Mouse (Mus musculus) hindlimb bud, embryonic 11.5 days (tissue): ENCODE results near the gene Sf3b1.
"Not testable (repeated sequence)": the region's sequence is repeated elsewhere in the genome, so short reads cannot be mapped to it uniquely, and the experiment has no call there.

Experiments
- DNase-seq: peaks from one replicate; pipeline ENCODE4 v3.0.0-alpha.2; 2012; ENCODE audit warnings: low read depth, low spot score; ENCODE audit errors: extremely low spot score

The Sf3b1 gene

GRCm38 (mm10) chr1:55028512-55029249 is 1.4 kb upstream of the Sf3b1 start:
- DNase-seq: no peak

- no peak for DNase-seq
Measured at GRCm38 (mm10) chr1:55027966-55028365, 685 bp upstream of the Sf3b1 start.

- DNase-seq: no peak
Measured at GRCm38 (mm10) chr1:55026444-55027252, 633 bp downstream of the Sf3b1 start.

- no peak for DNase-seq
Measured at GRCm38 (mm10) chr1:55025656-55026430, 1.4 kb downstream of the Sf3b1 start.

- DNase-seq: no peak
Measured at GRCm38 (mm10) chr1:55021907-55022306, 5.4 kb downstream of the Sf3b1 start.

- no peak for DNase-seq
Measured at GRCm38 (mm10) chr1:55012513-55012912, 14.8 kb downstream of the Sf3b1 start.

- not testable (repeated sequence) for DNase-seq
Measured at GRCm38 (mm10) chr1:55008313-55008712, 19.0 kb downstream of the Sf3b1 start.

- no peak for DNase-seq
Measured at GRCm38 (mm10) chr1:54993581-54993980, 33.7 kb downstream of the Sf3b1 start.

- DNase-seq: no peak
Measured at GRCm38 (mm10) chr1:54986248-54986647, 41.0 kb downstream of the Sf3b1 start.

GRCm38 (mm10) chr1:54985831-54986230 is 41.5 kb downstream of the Sf3b1 start:
- DNase-seq: no peak

- no peak for DNase-seq
Measured at GRCm38 (mm10) chr1:54984154-54984553, 43.1 kb downstream of the Sf3b1 start.

- no peak for DNase-seq
Measured at GRCm38 (mm10) chr1:54983339-54983738, 43.9 kb downstream of the Sf3b1 start.

- DNase-seq: no peak
Measured at GRCm38 (mm10) chr1:54982636-54983035, 44.6 kb downstream of the Sf3b1 start.

- DNase-seq: no peak
Measured at GRCm38 (mm10) chr1:54979226-54979984, 47.9 kb downstream of the Sf3b1 start.

- DNase-seq: peak; percentile 35
Measured at GRCm38 (mm10) chr1:54971687-54972404, 55.4 kb downstream of the Sf3b1 start.

- no peak for DNase-seq
Measured at GRCm38 (mm10) chr1:54966858-54967257, 60.4 kb downstream of the Sf3b1 start.

- no peak for DNase-seq
Measured at GRCm38 (mm10) chr1:54965159-54965995, 61.9 kb downstream of the Sf3b1 start.

- no peak for DNase-seq
Measured at GRCm38 (mm10) chr1:54961724-54962123, 65.6 kb downstream of the Sf3b1 start.

GRCm38 (mm10) chr1:54960613-54961165 is 66.6 kb downstream of the Sf3b1 start:
- peak; percentile 42 for DNase-seq
